Mouse (Mus musculus) limb, embryonic 14.5 days (tissue): ENCODE results near the gene Fam219a. TPM values are rescaled to one million over a fixed set of nuclear protein-coding genes. Genes with fewer than 3 reads are reported as not detected.

Source experiments
- ATAC-seq: fragments of 200-750 bp; cut with Nextera tagmentation; 2 replicates; pipeline ENCODE4 v1.8.0; 2017; ENCODE audit warnings: low read depth, moderate number of reproducible peaks, moderate TSS enrichment; ENCODE audit not compliant: low FRiP score
- DNase-seq: peaks from one replicate; pipeline ENCODE4 v3.0.0-alpha.2; 2015; ENCODE audit warnings: low spot score
- H3K27ac ChIP-seq: fragments of 300-500 bp; sonication (generic); replicated peaks from 2 replicates; pipeline ENCODE4 v1.5.1; 2014; ENCODE audit warnings: low read depth, mild to moderate bottlenecking, low read length, moderate library complexity, mixed read lengths
- H3K27me3 ChIP-seq: fragments of 300-500 bp; sonication (generic); 2 replicates; pipeline ENCODE4 v1.6.1; 2014; ENCODE audit warnings: low read length, mixed read lengths; ENCODE audit not compliant: control insufficient read depth, insufficient read depth
- H3K36me3 ChIP-seq: fragments of 300-500 bp; sonication (generic); 2 replicates; pipeline ENCODE4 v1.6.1; 2014; ENCODE audit warnings: mild to moderate bottlenecking, low read length, moderate library complexity, mixed read lengths; ENCODE audit not compliant: control insufficient read depth, insufficient read depth
- H3K4me1 ChIP-seq: fragments of 300-500 bp; sonication (generic); 2 replicates; pipeline ENCODE4 v1.6.1; 2014; ENCODE audit warnings: antibody characterized with exemption, low read length, mixed read lengths; ENCODE audit not compliant: control insufficient read depth, insufficient read depth
- H3K4me2 ChIP-seq: fragments of 300-500 bp; sonication (generic); replicated peaks from 2 replicates; pipeline ENCODE4 v1.6.1; 2014; ENCODE audit warnings: low read depth, mild to moderate bottlenecking, low read length, moderate library complexity; ENCODE audit not compliant: severe bottlenecking
- H3K4me3 ChIP-seq: fragments of 300-500 bp; sonication (generic); replicated peaks from 2 replicates; pipeline ENCODE4 v1.5.1; 2014; ENCODE audit warnings: low read length
- H3K9ac ChIP-seq: fragments of 300-500 bp; sonication (generic); 2 replicates; pipeline ENCODE4 v1.6.1; 2014; ENCODE audit warnings: mild to moderate bottlenecking, low read depth, low read length, moderate library complexity; ENCODE audit not compliant: severe bottlenecking
- H3K9me3 ChIP-seq: fragments of 300-500 bp; sonication (generic); 2 replicates; pipeline ENCODE4 v1.6.1; 2016; ENCODE audit warnings: low read length; ENCODE audit not compliant: control insufficient read depth
- POLR2A ChIP-seq: fragments of 200-500 bp; IDR thresholded peaks from 2 replicates; pipeline ENCODE4 v1.8.0; 2012; ENCODE audit warnings: inconsistent platforms, mild to moderate bottlenecking, moderate library complexity, borderline replicate concordance; ENCODE audit not compliant: insufficient read depth, insufficient read length; ENCODE audit errors: extremely low read depth
- WGBS: fragments of 180-500 bp; shearing (Covaris S2); extraction: QIAGEN DNeasy Blood & Tissue Kit; methylation state at CpG from one replicate; pipeline ENCODE4 v1.1.7; 2014; 5-methylcytosine and 5-hydroxymethylcytosine counted together
- polyA plus RNA-seq, 2 experiments: library from polyadenylated mRNA; depleted of rRNA in 1 of 2; stranded (reverse) in 1 of 2; unstranded in 1 of 2; fragments of >200 nt; fragmentation: Nextera tagmentation in 1 of 2; extraction: Ambion mirVana in 1 of 2; gene quantifications; 2 replicates each; pipeline versions ENCODE4 v1.2.1 to v1.2.3; 2012 to 2014

Fam219a gene
- polyA plus RNA-seq, 2 experiments, result 2.4 to 13.7 TPM

DNA sequence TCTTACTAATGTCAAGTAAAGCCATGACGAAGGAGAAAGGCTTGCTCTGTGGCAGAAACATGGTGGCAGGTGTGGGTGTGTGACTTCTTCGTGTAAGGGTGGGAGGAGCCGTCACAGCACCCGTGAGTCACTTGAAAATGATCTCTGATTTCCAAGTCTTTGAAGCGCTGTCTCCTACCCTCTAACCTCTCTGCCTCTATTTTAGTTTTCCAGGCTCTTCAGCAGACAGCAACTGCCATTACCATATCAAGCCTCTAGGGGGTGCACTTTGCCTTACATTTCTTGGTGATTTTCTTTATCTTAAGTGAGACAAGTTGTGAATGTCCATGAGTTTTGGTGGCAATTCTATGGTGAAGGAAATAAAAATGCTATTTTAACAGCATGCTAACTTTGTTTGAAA is 46.5 kb downstream of the Fam219a start:
- no peak overlapping the region for H3K9ac ChIP-seq
- no peak for TF ChIP-seq POLR2A
- H3K27ac ChIP-seq, result no peak overlapping the region
- DNase-seq (no peak), ATAC-seq (no peak)
- H3K4me3 ChIP-seq, result no peak overlapping the region
- 0 out of 2 replicates have a peak, but pooled peaks cover 15% of the 10 kb centered on the region for H3K27me3 ChIP-seq
- no peaks in the 10 kb centered on the region for H3K4me1 ChIP-seq
- WGBS, result 39% methylated on average over 5 of the region's 5 CpGs
- no peaks in the 10 kb centered on the region for H3K36me3 ChIP-seq
- no peaks in the 10 kb centered on the region for H3K9me3 ChIP-seq
- H3K4me2 ChIP-seq, result no peak overlapping the region

- Histone ChIP-seq H3K27me3 (0 out of 2 replicates have a peak, but pooled peaks cover 14% of the 10 kb centered on the region), H3K9me3 (no peaks in the 10 kb centered on the region), H3K36me3 (no peaks in the 10 kb centered on the region), H3K9ac (no peak overlapping the region), H3K27ac (no peak overlapping the region), H3K4me2 (no peak overlapping the region), H3K4me1 (no peaks in the 10 kb centered on the region), H3K4me3 (no peak overlapping the region)
- ATAC-seq (no peak), DNase-seq (no peak)
- WGBS, result 90% methylated on average over 6 of the region's 6 CpGs
- TF ChIP-seq POLR2A, result no peak
These were observed 47.2 kb downstream of the Fam219a start for GRCm38 (mm10) chr4:41522136-41522535.

DNA sequence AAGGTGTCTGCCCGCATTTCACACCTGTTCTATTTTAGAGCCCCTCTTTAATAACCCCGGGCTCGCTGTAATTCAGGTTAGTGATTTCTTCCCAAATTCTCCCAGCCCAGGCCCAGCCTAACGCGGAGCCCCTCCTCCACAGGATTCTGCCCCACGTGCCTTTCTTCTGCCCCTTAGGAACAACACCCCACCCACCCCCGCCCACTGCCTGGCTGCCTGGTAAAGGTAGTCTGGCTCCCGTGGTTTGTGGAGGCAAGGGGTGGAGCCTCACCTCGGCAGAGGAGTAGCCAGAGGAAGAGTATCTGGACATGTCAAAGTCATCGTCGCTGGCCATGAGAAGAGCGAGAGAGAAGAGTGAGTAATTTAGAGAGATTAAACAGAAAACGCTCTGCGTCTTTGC is 48.7 kb downstream of the Fam219a start:
- no peaks in the 10 kb centered on the region for H3K4me1 ChIP-seq
- no peaks in the 10 kb centered on the region for H3K9me3 ChIP-seq
- DNase-seq (no peak), ATAC-seq (no peak)
- no peak for TF ChIP-seq POLR2A
- 0 out of 2 replicates have a peak, but pooled peaks cover 4% of the 10 kb centered on the region for H3K27me3 ChIP-seq
- H3K9ac ChIP-seq, result no peak overlapping the region
- H3K27ac ChIP-seq, result no peak overlapping the region
- whole genome bisulfite sequencing, result 32% methylated on average over 14 of the region's 14 CpGs
- H3K4me3 ChIP-seq, result no peak overlapping the region
- no peaks in the 10 kb centered on the region for H3K36me3 ChIP-seq
- no peak overlapping the region for H3K4me2 ChIP-seq

- no peak for TF ChIP-seq POLR2A
- Histone ChIP-seq H3K36me3 (no peaks in the 10 kb centered on the region), H3K4me3 (no peak overlapping the region), H3K9me3 (no peaks in the 10 kb centered on the region), H3K4me1 (no peaks in the 10 kb centered on the region), H3K9ac (no peak overlapping the region), H3K27me3 (0 out of 2 replicates have a peak, but pooled peaks cover 4% of the 10 kb centered on the region), H3K4me2 (no peak overlapping the region), H3K27ac (no peak overlapping the region)
- ATAC-seq (no peak), DNase-seq (no peak)
- WGBS, result 91% methylated on average over 5 of the region's 5 CpGs
These were observed 50.1 kb downstream of the Fam219a start for GRCm38 (mm10) chr4:41519195-41519594.

DNA sequence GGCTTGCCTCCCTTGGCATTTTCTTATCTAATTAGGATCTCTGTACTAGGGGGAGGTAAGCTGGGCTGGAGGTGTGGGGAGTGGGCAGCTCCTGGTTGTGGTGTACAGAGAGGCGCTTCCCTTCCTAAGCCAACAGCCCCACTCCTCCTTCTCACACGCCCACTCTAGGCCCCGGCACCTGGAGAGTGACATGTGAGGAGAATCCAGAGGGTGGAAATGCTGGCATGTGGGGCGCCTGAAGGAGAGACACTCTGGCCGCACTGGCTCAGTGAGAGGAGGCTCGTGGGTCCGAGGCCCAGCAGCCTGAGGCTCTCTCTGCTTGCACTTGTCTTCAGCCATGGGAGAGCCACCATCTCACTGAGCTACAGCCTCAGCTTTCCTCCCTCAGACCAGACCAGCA is 51.0 kb downstream of the Fam219a start:
- no peaks in the 10 kb centered on the region for H3K36me3 ChIP-seq
- no peaks in the 10 kb centered on the region for H3K9me3 ChIP-seq
- ATAC-seq (no peak), DNase-seq (no peak)
- H3K4me1 ChIP-seq, result peaks cover 1% of the 10 kb centered on the region; the same call in 1 of the 2 replicates
- no peak for TF ChIP-seq POLR2A
- no peak overlapping the region for H3K27ac ChIP-seq
- H3K27me3 ChIP-seq, result 0 out of 2 replicates have a peak, but pooled peaks cover 4% of the 10 kb centered on the region
- no peak overlapping the region for H3K9ac ChIP-seq
- no peak overlapping the region for H3K4me3 ChIP-seq
- no peak overlapping the region for H3K4me2 ChIP-seq
- WGBS, result 67% methylated on average over 7 of the region's 7 CpGs

- TF ChIP-seq POLR2A, result no peak
- no peaks in the 10 kb centered on the region for H3K27me3 ChIP-seq
- peaks cover 4% of the 10 kb centered on the region; the same call in 1 of the 2 replicates for H3K4me1 ChIP-seq
- DNase-seq (no peak), ATAC-seq (no peak)
- 81% methylated on average over 2 of the region's 2 CpGs for WGBS
- H3K4me2 ChIP-seq, result no peak within 1 kb of the TSS
- no peaks in the 10 kb centered on the region for H3K9me3 ChIP-seq
- no peak within 1 kb of the TSS for H3K27ac ChIP-seq
- H3K9ac ChIP-seq, result no peak within 1 kb of the TSS
- no peaks in the 10 kb centered on the region for H3K36me3 ChIP-seq
- no peak within 1 kb of the TSS for H3K4me3 ChIP-seq
These were observed 52.1 kb downstream of the Fam219a start, which contains the start of gene 1110017D15Rik for GRCm38 (mm10) chr4:41517233-41517632. 1110017D15Rik (minus strand) TSS chr4:41517333.
